Mouse (Mus musculus) layer of hippocampus, adult 2 months (tissue): ENCODE measurements around the gene Mrgprd. TPM values are rescaled to one million over a fixed set of nuclear protein-coding genes. Genes with fewer than 3 reads are reported as not detected.
A peak's percentile ranks its signal among the peaks of the same experiment; 100 is the strongest.

Source experiments
- DNase-seq, 2 experiments: peaks; one replicate each; pipeline ENCODE4 v3.0.0; 2022; ENCODE audit warnings: low spot score in 2 of 2
- H3K27ac ChIP-seq: fragments of 200-600 bp; 2 replicates; pipeline ENCODE4 v1.8.1; 2022
- H3K4me3 ChIP-seq: fragments of 200-600 bp; 2 replicates; pipeline ENCODE4 v1.8.1; 2022; ENCODE audit warnings: mild to moderate bottlenecking
- CTCF ChIP-seq: fragments of 200-600 bp; conservative IDR thresholded peaks from 2 replicates; pipeline ENCODE4 v1.8.1; 2022; ENCODE audit warnings: antibody characterized with exemption, mild to moderate bottlenecking, moderate library complexity
- total RNA-seq, 2 experiments: library from RNA; stranded (reverse); gene quantifications; 2 replicates each; pipeline ENCODE4 v1.2.3; 2021

The Mrgprd gene
- total RNA-seq, 2 experiments from 2014 or later: not detected

GRCm38 (mm10) chr7:145293859-145294258, 20.8 kb upstream of the Mrgprd start:
- H3K27ac ChIP-seq: no peak overlapping the region
- no peak for DNase-seq
- H3K4me3 ChIP-seq: no peak overlapping the region
- peak; percentile 68 for TF ChIP-seq CTCF

DNA sequence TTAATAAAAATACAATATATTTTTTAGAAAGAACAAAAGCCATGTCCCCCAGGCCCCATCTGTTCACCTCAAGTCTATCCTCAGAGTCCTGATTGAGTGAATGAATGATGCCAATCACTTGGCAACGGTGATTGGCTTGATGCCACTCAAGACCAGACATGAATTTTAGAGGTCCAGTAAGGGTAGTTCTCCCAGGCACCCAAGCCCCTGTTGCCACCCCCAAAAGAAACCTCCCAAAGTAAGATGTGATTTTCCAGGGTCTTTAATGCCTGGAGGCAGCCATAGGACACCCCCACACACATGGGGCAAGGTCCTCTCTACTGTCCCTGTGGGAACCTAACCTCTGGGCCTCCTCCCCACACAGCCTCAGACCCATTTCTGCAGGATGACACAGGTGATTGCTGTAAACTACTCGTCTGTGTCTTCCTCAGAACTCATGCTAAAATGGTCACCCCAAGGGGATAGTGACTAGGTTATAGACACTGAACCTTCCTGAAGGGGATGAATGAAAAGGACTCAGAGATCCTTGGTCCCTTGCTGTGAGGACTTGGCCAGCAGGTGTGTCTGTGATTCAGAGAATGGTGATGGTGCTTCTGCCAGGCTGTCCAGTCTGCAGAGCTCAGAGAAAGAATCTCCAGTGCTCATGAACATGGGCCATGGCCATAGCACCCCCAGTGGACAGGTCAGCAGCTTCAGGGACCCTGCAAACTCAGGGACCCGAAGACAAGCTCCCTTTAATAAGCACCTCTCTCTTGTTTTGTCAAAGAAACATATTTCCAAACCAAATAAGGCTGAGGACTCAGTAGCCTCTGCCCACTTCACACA, 15.8 kb upstream of the Mrgprd start:
- Histone ChIP-seq H3K27ac (no peak overlapping the region; the same call in 1 of the 2 replicates), H3K4me3 (no peak overlapping the region)
- DNase-seq: no peak
- TF ChIP-seq CTCF: peak; percentile 40

- DNase-seq: no peak
- Histone ChIP-seq H3K27ac (0 out of 2 replicates have a peak overlapping the region, but pooled peaks have one; percentile 48), H3K4me3 (no peak overlapping the region)
- no peak for TF ChIP-seq CTCF
These were observed 14.9 kb upstream of the Mrgprd start for GRCm38 (mm10) chr7:145299562-145300320.

- no peak for DNase-seq
- peak; percentile 48 for TF ChIP-seq CTCF
- H3K4me3 ChIP-seq: no peak within 1 kb of the TSS
- 0 out of 2 replicates have a peak within 1 kb of the TSS, but pooled peaks have one; percentile 48 for H3K27ac ChIP-seq
These were observed 14.2 kb upstream of the Mrgprd start, which contains the start of gene Mrgprf for GRCm38 (mm10) chr7:145300321-145301007. Gene Mrgprf (plus strand): TSS chr7:145300828.

- Histone ChIP-seq H3K27ac (no peak overlapping the region), H3K4me3 (no peak overlapping the region)
- TF ChIP-seq CTCF: no peak
- no peak for DNase-seq
These were observed 13.7 kb upstream of the Mrgprd start for GRCm38 (mm10) chr7:145301008-145301340.

DNA sequence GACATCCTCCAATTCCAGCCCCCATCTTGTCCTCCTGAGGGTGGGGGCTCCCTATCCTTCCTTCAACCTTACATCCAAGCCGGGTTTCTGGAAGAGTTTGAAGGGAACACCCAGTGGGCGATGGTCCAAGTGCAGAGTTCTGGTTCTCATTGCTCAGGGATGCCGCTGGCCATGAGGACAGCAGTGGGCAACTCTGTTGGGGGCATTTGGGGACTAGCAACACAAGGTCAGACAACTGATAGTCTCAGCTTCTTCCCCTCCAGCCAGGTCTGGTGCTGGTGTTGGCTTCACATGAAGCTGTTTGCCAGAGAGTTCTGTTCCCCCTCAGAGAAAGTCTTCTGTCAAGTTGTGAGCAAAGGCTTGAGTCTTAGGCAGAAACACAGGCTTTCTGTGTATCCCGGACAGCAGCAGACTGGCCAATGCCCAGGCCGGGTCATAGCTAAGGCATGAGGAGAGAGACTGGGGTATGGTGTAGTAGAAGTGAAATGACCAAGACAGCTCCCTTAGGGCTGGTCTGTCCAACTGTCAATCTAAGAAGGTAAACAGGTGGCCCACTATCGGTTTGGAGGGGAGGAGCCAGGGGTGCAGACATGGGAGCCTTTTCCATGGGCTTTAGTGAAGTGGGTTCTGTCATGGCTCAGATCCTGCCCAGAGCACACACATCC, 13.2 kb upstream of the Mrgprd start:
- DNase-seq: no peak
- H3K27ac ChIP-seq: no peak overlapping the region
- no peak for TF ChIP-seq CTCF
- H3K4me3 ChIP-seq: no peak overlapping the region

DNA sequence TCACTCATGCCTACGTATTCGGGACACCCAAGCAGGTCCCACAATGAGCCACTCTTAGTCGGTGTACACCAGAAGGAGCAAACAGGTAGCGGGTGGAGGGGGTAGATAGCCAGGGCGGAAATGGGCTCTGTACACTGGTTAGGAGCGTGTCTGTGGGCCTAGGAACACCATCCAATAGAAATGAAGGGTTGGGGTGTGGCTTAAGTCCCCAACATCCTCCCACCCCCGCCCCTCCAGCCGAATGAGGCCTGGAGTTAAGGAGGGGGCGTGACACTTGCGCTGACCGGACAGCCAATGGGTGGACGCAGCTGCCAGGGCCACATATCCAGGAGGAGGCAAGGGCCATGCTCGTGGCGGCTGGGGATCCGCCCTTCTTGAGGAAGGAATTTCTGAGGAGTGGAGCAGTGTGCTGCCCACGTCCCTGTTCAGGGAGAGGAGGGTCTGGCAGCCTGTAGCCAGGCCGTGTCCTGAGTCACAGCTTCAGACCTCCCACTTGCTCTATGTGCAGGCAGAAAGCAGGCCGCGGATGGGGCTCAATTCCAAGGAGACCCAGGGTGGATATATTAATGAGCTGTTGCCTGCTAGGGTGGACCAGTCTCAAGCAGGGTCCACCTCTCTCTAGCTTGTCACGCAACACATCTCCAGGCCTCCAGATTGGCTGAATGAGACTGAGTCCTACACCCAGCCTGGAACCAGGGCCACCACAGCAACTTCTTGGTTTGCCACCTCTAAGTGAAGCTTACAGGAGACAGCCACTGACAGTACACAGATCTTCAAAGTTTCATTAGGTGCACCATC, 11.9 kb upstream of the Mrgprd start:
- Histone ChIP-seq H3K27ac (no peak overlapping the region), H3K4me3 (no peak overlapping the region)
- no peak for TF ChIP-seq CTCF
- no peak for DNase-seq

- Histone ChIP-seq H3K27ac (no peak overlapping the region), H3K4me3 (no peak overlapping the region)
- DNase-seq: no peak
- TF ChIP-seq CTCF: no peak
These were observed 10.5 kb upstream of the Mrgprd start for GRCm38 (mm10) chr7:145304153-145304552.

DNA sequence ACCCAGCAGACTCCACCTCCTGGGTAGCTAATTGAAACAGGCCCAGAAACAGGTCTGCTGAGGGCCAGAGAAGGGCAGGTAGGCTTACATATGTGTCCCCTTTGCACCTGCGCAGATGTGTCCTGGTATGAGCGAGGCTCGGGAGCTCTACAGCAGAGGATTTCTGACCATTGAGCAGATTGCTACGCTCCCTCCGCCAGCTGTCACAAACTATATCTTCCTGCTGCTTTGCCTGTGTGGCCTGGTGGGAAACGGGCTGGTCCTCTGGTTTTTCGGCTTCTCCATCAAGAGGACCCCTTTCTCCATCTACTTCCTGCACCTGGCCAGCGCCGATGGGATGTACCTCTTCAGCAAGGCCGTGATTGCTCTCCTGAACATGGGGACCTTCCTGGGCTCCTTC, 7.0 kb upstream of the Mrgprd start:
- Histone ChIP-seq H3K27ac (no peak overlapping the region), H3K4me3 (no peak overlapping the region)
- no peak for DNase-seq
- TF ChIP-seq CTCF: no peak

DNA sequence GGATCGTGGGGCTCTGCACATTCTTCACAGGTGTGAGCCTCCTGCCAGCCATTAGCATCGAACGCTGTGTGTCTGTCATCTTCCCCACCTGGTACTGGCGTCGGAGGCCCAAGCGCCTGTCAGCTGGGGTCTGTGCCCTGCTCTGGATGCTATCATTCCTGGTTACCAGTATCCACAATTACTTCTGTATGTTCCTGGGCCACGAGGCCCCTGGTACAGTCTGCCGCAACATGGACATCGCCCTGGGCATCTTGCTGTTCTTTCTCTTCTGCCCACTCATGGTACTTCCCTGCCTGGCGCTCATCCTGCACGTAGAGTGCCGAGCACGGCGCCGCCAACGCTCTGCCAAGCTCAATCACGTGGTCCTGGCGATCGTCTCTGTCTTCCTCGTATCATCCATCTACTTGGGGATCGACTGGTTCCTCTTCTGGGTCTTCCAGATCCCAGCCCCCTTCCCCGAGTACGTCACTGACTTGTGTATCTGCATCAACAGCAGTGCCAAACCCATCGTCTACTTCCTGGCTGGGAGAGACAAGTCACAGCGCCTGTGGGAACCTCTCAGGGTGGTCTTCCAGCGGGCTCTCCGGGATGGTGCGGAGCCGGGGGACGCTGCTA, 6.5 kb upstream of the Mrgprd start:
- peak in 1 of 2 experiments; percentile 23 for DNase-seq
- TF ChIP-seq CTCF: no peak
- no peak overlapping the region for H3K27ac ChIP-seq
- H3K4me3 ChIP-seq: no peak overlapping the region; the same call in 1 of the 2 replicates

DNA sequence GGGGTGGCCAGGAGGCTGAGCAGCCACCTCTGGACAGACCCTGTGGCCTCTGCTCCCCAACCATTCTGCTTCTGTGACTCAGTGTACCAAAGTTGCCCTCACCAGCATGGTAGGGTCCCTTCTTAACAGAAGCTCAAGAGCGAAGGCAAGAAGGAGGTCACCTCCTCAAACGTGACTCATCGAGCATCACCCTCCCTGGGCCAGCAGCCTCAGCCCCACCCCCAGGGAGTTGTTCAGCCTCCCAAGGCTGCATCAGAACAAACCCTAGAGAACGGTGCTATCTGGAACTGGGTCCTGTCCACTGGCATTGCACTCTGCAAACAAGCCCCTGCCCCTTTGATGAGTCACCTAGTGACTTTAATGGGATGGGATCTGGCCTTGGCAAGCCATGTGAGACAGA, 5.8 kb upstream of the Mrgprd start:
- DNase-seq: no peak
- Histone ChIP-seq H3K4me3 (no peak overlapping the region), H3K27ac (no peak overlapping the region)
- no peak for TF ChIP-seq CTCF

GRCm38 (mm10) chr7:145309877-145310276, 4.8 kb upstream of the Mrgprd start:
- Histone ChIP-seq H3K27ac (no peak overlapping the region), H3K4me3 (no peak overlapping the region)
- TF ChIP-seq CTCF: no peak
- DNase-seq: no peak
